Mouse (Mus musculus) cortical plate, adult 2 months (tissue): Measurements from ENCODE around the gene Ppip5k1. TPM values are rescaled to one million over a fixed set of nuclear protein-coding genes. Genes with fewer than 3 reads are reported as not detected.

Experiments
- H3K27ac ChIP-seq: fragments of 200-500 bp; 2 replicates; pipeline ENCODE4 v1.5.1; 2012; ENCODE audit warnings: low read length, control low read depth, inconsistent platforms; ENCODE audit not compliant: insufficient read depth
- H3K4me1 ChIP-seq: fragments of 200-500 bp; 2 replicates; pipeline ENCODE4 v1.6.1; 2011; ENCODE audit warnings: low read length; ENCODE audit not compliant: control insufficient read depth, insufficient read depth
- H3K4me3 ChIP-seq: fragments of 200-500 bp; 2 replicates; pipeline ENCODE4 v1.5.1; 2011; ENCODE audit warnings: mild to moderate bottlenecking, low read length, control low read depth; ENCODE audit not compliant: insufficient read depth
- CTCF ChIP-seq: fragments of 200-500 bp; IDR thresholded peaks from 2 replicates; pipeline ENCODE4 v1.5.1; 2011; ENCODE audit warnings: mild to moderate bottlenecking, control low read depth, low read length; ENCODE audit not compliant: insufficient read depth; ENCODE audit errors: extremely low read depth
- POLR2A ChIP-seq: fragments of 200-500 bp; IDR thresholded peaks from 2 replicates; pipeline ENCODE4 v1.6.1; 2011; ENCODE audit warnings: mild to moderate bottlenecking, low read length, control low read depth; ENCODE audit not compliant: insufficient read depth; ENCODE audit errors: extremely low read depth
- polyA plus RNA-seq: library from polyadenylated mRNA; depleted of rRNA; stranded (reverse); fragments of >200 nt; gene quantifications from 2 replicates; pipeline ENCODE4 v1.2.3, GENCODE M21; 2012; rRNA removed

Ppip5k1 gene
- polyA plus RNA-seq, 1 experiment = 95.8 TPM

- H3K27ac ChIP-seq = no peak overlapping the region
- H3K4me3 ChIP-seq = peak overlapping the region; percentile 13; the same call in 1 of the 2 replicates
- no peak for TF ChIP-seq CTCF
- TF ChIP-seq POLR2A = no peak
- H3K4me1 ChIP-seq = peaks cover 5% of the 10 kb centered on the region
Observed at GRCm38 (mm10) chr2:121268446-121268845, 86.8 kb downstream of the Ppip5k1 start.

Other genes with a start within 250 kb of the Ppip5k1 start
- gene Tgm7, start 245.6 kb downstream of the Ppip5k1 start, polyA plus RNA-seq = 0.58 and 0.62 TPM in 2 replicates
- 17.0 and 19.6 TPM in 2 replicates for gene Adal, start 215.0 kb downstream of the Ppip5k1 start, polyA plus RNA-seq
- gene Lcmt2, start 214.7 kb downstream of the Ppip5k1 start, polyA plus RNA-seq = 4.8 and 6.3 TPM in 2 replicates
- gene Tubgcp4, start 184.7 kb downstream of the Ppip5k1 start, polyA plus RNA-seq = 31.3 and 34.5 TPM in 2 replicates
- 3.5 TPM in 2 replicates for gene Zscan29, start 184.3 kb downstream of the Ppip5k1 start, polyA plus RNA-seq
- gene Trp53bp1, start 84.0 kb downstream of the Ppip5k1 start, polyA plus RNA-seq = 63.6 and 64.0 TPM in 2 replicates
- 246 and 252 TPM in 2 replicates for gene Map1a, start 65.8 kb downstream of the Ppip5k1 start, polyA plus RNA-seq
- gene Ckmt1, start 2.3 kb upstream of the Ppip5k1 start, polyA plus RNA-seq = 306 and 309 TPM in 2 replicates
- gene Strc, start 31.8 kb upstream of the Ppip5k1 start, polyA plus RNA-seq = 0.17 and 0.30 TPM in 2 replicates
- gene Pdia3, start 58.4 kb upstream of the Ppip5k1 start, polyA plus RNA-seq = 99.2 and 106 TPM in 2 replicates
- 7.0 and 7.4 TPM in 2 replicates for gene Catsper2, start 58.4 kb upstream of the Ppip5k1 start, polyA plus RNA-seq
- gene Ell3, start 88.9 kb upstream of the Ppip5k1 start, polyA plus RNA-seq = 0.06 and 0.08 TPM in 2 replicates
- 313 and 355 TPM in 2 replicates for gene Serf2, start 93.8 kb upstream of the Ppip5k1 start, polyA plus RNA-seq
- 26.5 and 29.9 TPM in 2 replicates for gene Hypk, start 97.9 kb upstream of the Ppip5k1 start, polyA plus RNA-seq
- gene Serinc4, start 101.4 kb upstream of the Ppip5k1 start, polyA plus RNA-seq = 0.69 and 1.0 TPM in 2 replicates
- 28.6 and 29.0 TPM in 2 replicates for gene Mfap1b, start 118.7 kb upstream of the Ppip5k1 start, polyA plus RNA-seq
- 17.2 and 17.8 TPM in 2 replicates for gene Mfap1a, start 151.3 kb upstream of the Ppip5k1 start, polyA plus RNA-seq
- gene Wdr76, start 151.3 kb upstream of the Ppip5k1 start, polyA plus RNA-seq = 2.9 and 3.7 TPM in 2 replicates